25 mouse cellular contexts compared by ENCODE assay signal in the genomic region with DNA sequence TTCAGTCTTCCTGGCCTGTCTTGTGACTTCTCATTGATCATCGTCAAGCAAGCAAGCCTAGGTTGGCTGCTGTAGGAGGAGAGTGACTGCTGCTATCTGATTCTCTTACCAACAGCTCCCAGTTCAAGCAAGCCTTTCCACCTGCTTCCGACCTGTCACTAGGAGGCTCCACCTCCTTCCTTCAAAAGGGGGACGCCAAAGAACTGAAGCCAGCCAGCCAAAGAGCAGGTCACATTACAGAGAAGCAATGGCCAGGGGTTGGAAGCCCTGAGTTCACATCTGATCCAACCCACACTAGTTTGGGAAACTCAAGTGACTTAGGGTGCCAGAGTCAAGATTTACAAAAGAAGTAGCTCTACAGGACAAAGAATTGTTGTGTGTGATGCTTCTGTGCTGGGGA.
DNase-seq lines count a peak whose midpoint lies in the region; ATAC-seq and TF ChIP-seq lines count a peak whose summit lies in the region.
"Had no signal": no experiment of that assay in that cellular context is flagged by ENCODE, and none has a peak within 500 bp of the region (broad histone marks: within the 10 kb centered on the region; RNA-seq: fewer than 3 reads in every experiment).

No protein-coding gene starts in this region.

- no peak for TF ChIP-seq EP300 in lung, postnatal 0 days (IDR thresholded peaks at IDR 0.05)
- no peak for TF ChIP-seq EP300 in stomach, postnatal 0 days (optimal IDR thresholded peaks at IDR 0.05)

- H3K4me1 ChIP-seq in heart, embryonic 10.5 days = no peaks in the 10 kb centered on the region
- no peaks in the 10 kb centered on the region for H3K4me1 ChIP-seq in kidney, embryonic 14.5 days (ENCODE audit: control insufficient read depth, insufficient read depth, low read length)
- H3K4me1 ChIP-seq in lung, postnatal 0 days (ENCODE audit: insufficient read depth, low read depth, low read length) = no peaks in the 10 kb centered on the region
- no peaks in the 10 kb centered on the region for H3K4me1 ChIP-seq in stomach, postnatal 0 days (replicated peaks; ENCODE audit: control insufficient read depth, insufficient read depth)
- H3K4me1 ChIP-seq: embryonic facial prominence, embryonic 15.5 days; heart, embryonic 13.5 days had no signal

- peak; percentile 9; the same call in 1 of the 2 replicates for TF ChIP-seq CTCF in lung, postnatal 0 days (IDR thresholded peaks at IDR 0.05)
- peak; percentile 15; the same call in 1 of the 2 replicates for TF ChIP-seq CTCF in stomach, postnatal 0 days (IDR thresholded peaks at IDR 0.05; ENCODE audit: low read depth)

- intact Hi-C loops in heart, postnatal 10 days (cut with DNase I) = no loop called here

- H3K9ac ChIP-seq in kidney, embryonic 14.5 days (ENCODE audit: low read depth, low read length) = no peak overlapping the region
- H3K9ac ChIP-seq in lung, postnatal 0 days (replicated peaks; ENCODE audit: low read depth) = no peak overlapping the region
- H3K9ac ChIP-seq in stomach, postnatal 0 days (ENCODE audit: low read length) = no peak overlapping the region
- H3K9ac ChIP-seq: embryonic facial prominence, embryonic 15.5 days; heart, embryonic 13.5 days; hindbrain, embryonic 12.5 days had no signal

- WGBS in heart, embryonic 10.5 days = 26% methylated on average over 3 of the region's 3 CpGs
- WGBS in kidney, embryonic 14.5 days = 28% methylated on average over 3 of the region's 3 CpGs
- WGBS in lung, postnatal 0 days = 38% methylated on average over 3 of the region's 3 CpGs
- 43% methylated on average over 3 of the region's 3 CpGs for WGBS in stomach, postnatal 0 days

- no peaks in the 10 kb centered on the region for H3K9me3 ChIP-seq in heart, embryonic 10.5 days
- H3K9me3 ChIP-seq in kidney, embryonic 14.5 days (ENCODE audit: control insufficient read depth, low read length) = no peaks in the 10 kb centered on the region
- no peaks in the 10 kb centered on the region for H3K9me3 ChIP-seq in lung, postnatal 0 days (ENCODE audit: low read length)
- H3K9me3 ChIP-seq in stomach, postnatal 0 days (ENCODE audit: control insufficient read depth, low read length) = no peaks in the 10 kb centered on the region
- H3K9me3 ChIP-seq: embryonic facial prominence, embryonic 15.5 days; forebrain, embryonic 10.5 days; G1E; heart, embryonic 13.5 days; hindbrain, embryonic 12.5 days had no signal

- no peaks in the 10 kb centered on the region for H3K36me3 ChIP-seq in heart, embryonic 10.5 days
- no peaks in the 10 kb centered on the region for H3K36me3 ChIP-seq in kidney, embryonic 14.5 days (ENCODE audit: control insufficient read depth, insufficient read depth, low read length)
- H3K36me3 ChIP-seq in lung, postnatal 0 days (ENCODE audit: insufficient read depth, low read length) = no peaks in the 10 kb centered on the region
- no peaks in the 10 kb centered on the region for H3K36me3 ChIP-seq in stomach, postnatal 0 days (ENCODE audit: control insufficient read depth, insufficient read depth, low read length)
- H3K36me3 ChIP-seq: embryonic facial prominence, embryonic 15.5 days; forebrain, embryonic 10.5 days; G1E; heart, embryonic 13.5 days; hindbrain, embryonic 12.5 days had no signal

- DNase-seq in heart, embryonic 10.5 days (ENCODE audit: low spot score) = peak; percentile 66
- DNase-seq in heart, postnatal 10 days = no peak
- DNase-seq in kidney, adult 9 months = peak; percentile 11
- no peak for DNase-seq in lung, postnatal 0 days (ENCODE audit: low spot score)
- no peak for DNase-seq in lung, postnatal 10 days
- no peak for DNase-seq in stomach, postnatal 0 days (ENCODE audit: low spot score)
- DNase-seq in thymus, adult 18-20 months = no peak
- DNase-seq: adrenal gland, adult 8-10 months; adrenal gland, postnatal 36 days; cerebellum, adult 11 months; cerebellum, adult 8-10 months; cerebellum, postnatal 14 days; embryo, embryonic 11 days; gastrocnemius, postnatal 10 days; heart, adult 2 months; heart, postnatal 4 days had no signal

- no peak overlapping the region for H3K4me2 ChIP-seq in kidney, embryonic 14.5 days (replicated peaks; ENCODE audit: low read depth, low read length)
- no peak overlapping the region for H3K4me2 ChIP-seq in lung, postnatal 0 days (replicated peaks; ENCODE audit: low read depth, low read length)
- no peak overlapping the region for H3K4me2 ChIP-seq in stomach, postnatal 0 days (replicated peaks; ENCODE audit: low read depth)
- H3K4me2 ChIP-seq: embryonic facial prominence, embryonic 15.5 days; heart, embryonic 13.5 days; hindbrain, embryonic 12.5 days had no signal

- H3K27me3 ChIP-seq in heart, embryonic 10.5 days (ENCODE audit: insufficient read depth, poor library complexity, severe bottlenecking) = no peaks in the 10 kb centered on the region
- H3K27me3 ChIP-seq in kidney, embryonic 14.5 days (ENCODE audit: control insufficient read depth, insufficient read depth, low read length) = no peaks in the 10 kb centered on the region
- H3K27me3 ChIP-seq in lung, postnatal 0 days (replicated peaks; ENCODE audit: insufficient read depth, low read length) = no peaks in the 10 kb centered on the region
- no peaks in the 10 kb centered on the region for H3K27me3 ChIP-seq in stomach, postnatal 0 days (ENCODE audit: control insufficient read depth, insufficient read depth, low read length)
- H3K27me3 ChIP-seq: embryonic facial prominence, embryonic 15.5 days; heart, embryonic 13.5 days; hindbrain, embryonic 12.5 days had no signal

- no peak overlapping the region for H3K27ac ChIP-seq in heart, embryonic 10.5 days
- no peak overlapping the region for H3K27ac ChIP-seq in kidney, embryonic 14.5 days (ENCODE audit: low read depth, low read length)
- no peak overlapping the region for H3K27ac ChIP-seq in lung, postnatal 0 days (ENCODE audit: low read length)
- no peak overlapping the region for H3K27ac ChIP-seq in stomach, postnatal 0 days (replicated peaks)
- H3K27ac ChIP-seq: embryonic facial prominence, embryonic 15.5 days; forebrain, embryonic 10.5 days; heart, adult 2 months; heart, embryonic 13.5 days; hindbrain, embryonic 12.5 days had no signal

- H3K4me3 ChIP-seq in heart, embryonic 10.5 days = no peak overlapping the region
- H3K4me3 ChIP-seq in kidney, embryonic 14.5 days (ENCODE audit: low read length) = no peak overlapping the region
- no peak overlapping the region for H3K4me3 ChIP-seq in lung, postnatal 0 days (ENCODE audit: low read depth, low read length)
- no peak overlapping the region for H3K4me3 ChIP-seq in stomach, postnatal 0 days (ENCODE audit: low read depth, low read length)
- H3K4me3 ChIP-seq: embryonic facial prominence, embryonic 15.5 days; erythroblast, embryonic 14.5 days; forebrain, embryonic 10.5 days; heart, adult 2 months; heart, embryonic 13.5 days; hindbrain, embryonic 12.5 days had no signal

- ATAC-seq in kidney, embryonic 14.5 days (ENCODE audit: low FRiP score, low TSS enrichment) = no peak
- ATAC-seq in lung, postnatal 0 days = no peak
- no peak for ATAC-seq in stomach, postnatal 0 days (ENCODE audit: low FRiP score, low TSS enrichment)
- ATAC-seq: forebrain, embryonic 14.5 days; hindbrain, embryonic 16.5 days had no signal

Comparison
In these comparisons a context has a peak if more than half of its experiments do, and no peak if none do; other contexts are left out.
1. DNase-seq: peak in heart, embryonic 10.5 days (single experiment) and kidney, adult 9 months (single experiment); none in heart, postnatal 10 days (0 of 2), lung, postnatal 0 days (single experiment), lung, postnatal 10 days (single experiment), stomach, postnatal 0 days (single experiment) and thymus, adult 18-20 months (0 of 2).